Mouse (Mus musculus): ENCODE measurements at regions not wholly inside any gene's neighbourhood (a gene's known extent, or its start where the extent isn't known, plus 50 kb on each side); places are given as distances from the start of the nearest gene placed in this dataset.

DNA sequence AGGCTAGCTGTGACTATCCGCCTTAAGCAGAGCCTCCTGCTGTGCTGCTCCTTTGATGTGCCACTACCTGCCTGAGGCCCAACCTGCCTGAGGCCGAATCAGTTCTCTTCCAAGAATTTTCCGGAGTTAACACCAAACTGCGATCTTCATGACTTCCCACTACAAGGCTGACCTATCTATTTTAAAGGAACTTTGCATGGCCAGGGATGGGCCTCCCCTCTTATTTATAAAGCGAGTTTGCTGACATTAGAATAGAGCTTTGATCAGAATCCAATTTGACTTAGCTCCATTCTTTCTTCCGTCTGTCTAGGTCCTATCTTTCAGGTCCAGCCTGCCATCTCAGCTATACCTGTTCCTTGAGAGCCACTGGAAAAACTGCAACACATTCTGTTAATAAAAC lies 194.6 kb upstream of the Cr2 start:
- DNase-seq (ENCODE audit: low read depth, low spot score): peak; percentile 2

Data from forelimb bud, embryonic 11.5 days (tissue).